Mouse (Mus musculus) urinary bladder, postnatal 14 days (tissue): ENCODE data around the gene Nphp1.

ENCODE experiments used
- DNase-seq: peaks from one replicate; pipeline ENCODE4 v3.0.0; 2021; ENCODE audit warnings: low spot score

The Nphp1 gene

GRCm38 (mm10) chr2:127749376-127749775 lies 39.3 kb downstream of the Nphp1 start:
- DNase-seq = no peak

GRCm38 (mm10) chr2:127748316-127748715 lies 40.4 kb downstream of the Nphp1 start:
- no peak for DNase-seq

GRCm38 (mm10) chr2:127742637-127743036 lies 46.1 kb downstream of the Nphp1 start:
- DNase-seq = no peak

- DNase-seq = no peak
These were observed 47.8 kb downstream of the Nphp1 start for GRCm38 (mm10) chr2:127740756-127741519.

GRCm38 (mm10) chr2:127737885-127738284 lies 50.8 kb downstream of the Nphp1 start:
- no peak for DNase-seq

GRCm38 (mm10) chr2:127736631-127737209 lies 52.0 kb downstream of the Nphp1 start:
- DNase-seq = no peak

- no peak for DNase-seq
These were observed 53.1 kb downstream of the Nphp1 start for GRCm38 (mm10) chr2:127735512-127736145.

- DNase-seq = no peak
These were observed 53.8 kb downstream of the Nphp1 start for GRCm38 (mm10) chr2:127734889-127735288.

GRCm38 (mm10) chr2:127730301-127730997 lies 58.2 kb downstream of the Nphp1 start:
- DNase-seq = no peak

- DNase-seq = peak; percentile 21
These were observed 59.0 kb downstream of the Nphp1 start, which contains the start of gene Mall for GRCm38 (mm10) chr2:127729671-127730070. Gene Mall, minus strand, starts transcription at chr2:127729932.

GRCm38 (mm10) chr2:127728661-127729450 lies 59.8 kb downstream of the Nphp1 start:
- DNase-seq = peak; percentile 45

- DNase-seq = no peak
These were observed 60.6 kb downstream of the Nphp1 start for GRCm38 (mm10) chr2:127728146-127728545.

GRCm38 (mm10) chr2:127723193-127723592 lies 65.5 kb downstream of the Nphp1 start:
- DNase-seq = no peak

GRCm38 (mm10) chr2:127722176-127722892 lies 66.4 kb downstream of the Nphp1 start:
- peak; percentile 78 for DNase-seq

GRCm38 (mm10) chr2:127718839-127719468 lies 69.7 kb downstream of the Nphp1 start:
- DNase-seq = no peak

- no peak for DNase-seq
These were observed 74.0 kb downstream of the Nphp1 start for GRCm38 (mm10) chr2:127714726-127715125.

GRCm38 (mm10) chr2:127708792-127709191 lies 79.9 kb downstream of the Nphp1 start:
- no peak for DNase-seq

- DNase-seq = no peak
These were observed 80.6 kb downstream of the Nphp1 start for GRCm38 (mm10) chr2:127708060-127708459.

GRCm38 (mm10) chr2:127705267-127705666 lies 83.4 kb downstream of the Nphp1 start:
- DNase-seq = no peak
